In the genomic region with DNA sequence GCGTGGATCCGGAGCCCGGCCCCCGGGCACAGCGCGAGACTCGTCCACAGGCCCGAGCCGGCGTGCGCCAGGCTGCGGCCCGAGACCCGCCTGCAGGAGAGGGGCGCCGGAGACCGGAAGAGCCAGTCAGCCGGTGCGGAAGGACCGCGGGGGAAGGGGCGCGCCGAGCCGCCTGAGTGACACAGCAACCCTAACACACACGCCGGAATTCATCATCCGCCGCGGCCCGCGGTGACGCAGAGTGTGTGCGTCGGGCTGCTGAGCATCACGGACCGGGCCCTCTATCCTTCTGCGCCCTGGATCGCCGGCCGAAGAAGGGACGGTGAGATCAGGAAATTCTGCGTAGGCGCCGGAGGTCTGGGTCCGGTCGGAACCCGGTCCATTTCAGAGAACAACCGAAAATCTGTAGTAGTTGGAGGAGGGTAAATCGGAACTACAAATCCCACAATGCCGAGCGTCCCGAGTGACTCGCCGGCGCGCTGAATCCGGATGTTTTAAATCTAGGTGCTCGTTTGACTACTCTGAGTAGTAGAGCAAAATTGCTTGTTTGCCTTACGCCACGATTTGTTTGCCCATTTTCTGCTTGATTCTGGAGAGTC, we compare ENCODE assay signal across 7 mouse cellular contexts. TPM values are rescaled to one million over a fixed set of nuclear protein-coding genes. Genes with fewer than 3 reads are reported as not detected.
DNase-seq lines count a peak whose midpoint lies in the region; ATAC-seq lines count a peak whose summit lies in the region.

Plaa (minus strand) TSS at position 214 of the 599 bp plus-strand sequence.

- H3K9me3 ChIP-seq in intestine, embryonic 16.5 days (ENCODE audit: control insufficient read depth, low read length): no peaks in the 10 kb centered on the region
- H3K9me3 ChIP-seq in midbrain, embryonic 11.5 days (ENCODE audit: control insufficient read depth, low read length): no peaks in the 10 kb centered on the region

- WGBS in intestine, embryonic 16.5 days: under 1% methylated on average over 59 of the region's 61 CpGs
- under 1% methylated on average over 60 of the region's 61 CpGs for WGBS in midbrain, embryonic 11.5 days

- no peaks in the 10 kb centered on the region for H3K36me3 ChIP-seq in intestine, embryonic 16.5 days (ENCODE audit: control insufficient read depth, insufficient read depth, low read length)
- H3K36me3 ChIP-seq in midbrain, embryonic 11.5 days (ENCODE audit: control insufficient read depth, insufficient read depth, low read length): no peaks in the 10 kb centered on the region

- H3K9ac ChIP-seq in intestine, embryonic 16.5 days (ENCODE audit: low read depth, low read length): peak within 1 kb of the TSS; percentile 94
- H3K9ac ChIP-seq in midbrain, embryonic 11.5 days (ENCODE audit: low read length): peak within 1 kb of the TSS; percentile 93

- intact Hi-C loops in left cerebral cortex, postnatal 36 days (cut with DNase I): loop anchor here (2.0 kb wide), 1 partner anchor 46 kb away; the partner anchor contains the start of genes Caap1 and Gm10306

- DNase-seq in adrenal gland, adult 2 months: peak; percentile 95
- peak; percentile 87 for DNase-seq in embryo, embryonic 11.5 days (ENCODE audit: low read depth, low spot score)
- peak; percentile 80 to 89 for DNase-seq in gastrocnemius, postnatal 4 days (ENCODE audit: low spot score in 2 of 2)
- DNase-seq in left cerebral cortex, postnatal 36 days (ENCODE audit: low spot score in 2 of 2): peak; percentile 96
- DNase-seq in midbrain, embryonic 11.5 days (ENCODE audit: low spot score, missing footprints): peak; percentile 99
- peak; percentile 74 for DNase-seq in skeletal muscle tissue, adult 2 months (ENCODE audit: low read depth, low spot score)

- peak within 1 kb of the TSS; percentile 84 for H3K4me2 ChIP-seq in intestine, embryonic 16.5 days (ENCODE audit: low read depth, low read length)
- H3K4me2 ChIP-seq in midbrain, embryonic 11.5 days: peak within 1 kb of the TSS; percentile 75

- H3K4me1 ChIP-seq in intestine, embryonic 16.5 days (ENCODE audit: control insufficient read depth, insufficient read depth, low read length): peaks cover 7% of the 10 kb centered on the region; the same call in 1 of the 2 replicates
- H3K4me1 ChIP-seq in midbrain, embryonic 11.5 days (ENCODE audit: control insufficient read depth, insufficient read depth, low read length): peaks cover 9% of the 10 kb centered on the region; the same call in 1 of the 2 replicates

- ATAC-seq in intestine, embryonic 16.5 days: peak; percentile 99
- peak; percentile 99 for ATAC-seq in midbrain, embryonic 11.5 days (ENCODE audit: low FRiP score)

- peak within 1 kb of the TSS; percentile 84 for H3K27ac ChIP-seq in intestine, embryonic 16.5 days (ENCODE audit: low read length)
- peak within 1 kb of the TSS; percentile 79 for H3K27ac ChIP-seq in midbrain, embryonic 11.5 days (ENCODE audit: low read depth, low read length)

- H3K27me3 ChIP-seq in intestine, embryonic 16.5 days (replicated peaks; ENCODE audit: control insufficient read depth, insufficient read depth, low read length): no peaks in the 10 kb centered on the region
- H3K27me3 ChIP-seq in midbrain, embryonic 11.5 days (ENCODE audit: control insufficient read depth, insufficient read depth, low read length): no peaks in the 10 kb centered on the region

- peak within 1 kb of the TSS; percentile 99 for H3K4me3 ChIP-seq in intestine, embryonic 16.5 days (ENCODE audit: low read length)
- peak within 1 kb of the TSS; percentile 92 for H3K4me3 ChIP-seq in midbrain, embryonic 11.5 days (ENCODE audit: low read depth, low read length)

RNA-seq across cellular contexts. Expression of gene Plaa, which starts in this region (rescaled TPM):
- total RNA-seq in adrenal gland, adult 2 months (2021): 10 to 100 TPM; 57.1 to 71.6 TPM
- 78.8 and 102 TPM in 2 replicates for polyA plus RNA-seq in adrenal gland, adult 2 months (2012; rRNA removed)
- total RNA-seq in gastrocnemius, postnatal 4 days (2021): 10 to 100 TPM; 40.4 to 49.6 TPM
- polyA plus RNA-seq in intestine, embryonic 16.5 days (2015; fragmentation: Nextera tagmentation; extraction: Ambion mirVana): 49.3 and 52.8 TPM in 2 replicates
- total RNA-seq in left cerebral cortex, postnatal 36 days (2021): 10 to 100 TPM; 41.9 to 50.9 TPM
- polyA plus RNA-seq in midbrain, embryonic 11.5 days (2014; fragmentation: Nextera tagmentation; extraction: Ambion mirVana): 88.8 and 97.0 TPM in 2 replicates

Comparison
In these comparisons a context has a peak if more than half of its experiments do, and no peak if none do; other contexts are left out.
1. Peak in every context shown above with its lines: DNase-seq, ATAC-seq, H3K4me3 ChIP-seq and H3K27ac ChIP-seq.